Mouse (Mus musculus): ENCODE data around the gene Mrps22. TPM values are rescaled to one million over a fixed set of nuclear protein-coding genes. Genes with fewer than 3 reads are reported as not detected.

Mrps22 gene
- total and polyA plus RNA-seq, 3 experiments = 13.6 to 33.3 (median 28.7) TPM

GRCm38 (mm10) chr9:98633287-98634162 lies 32.1 kb upstream of the Mrps22 start:
- Histone ChIP-seq H3K36me3 (ENCODE audit: control insufficient read depth, insufficient read depth, low read length) (no peaks in the 10 kb centered on the region), H3K27ac (no peak overlapping the region), H3K79me2 (replicated peaks; ENCODE audit: control insufficient read depth, insufficient read depth, low read length) (no peaks in the 10 kb centered on the region), H3K4me3 (no peak overlapping the region), H3K27me3 (ENCODE audit: control insufficient read depth, insufficient read depth, low read length) (no peaks in the 10 kb centered on the region), H3K9ac (ENCODE audit: low read depth, low read length) (no peak overlapping the region), H3K4me1 (ENCODE audit: control insufficient read depth, insufficient read depth, low read length) (no peaks in the 10 kb centered on the region)
- DNase-seq = no peak
- 65% methylated on average over 13 of the region's 13 CpGs for WGBS
- intact Hi-C loops (cut with DNase I) = no loop called here
- TF ChIP-seq POLR2A (IDR thresholded peaks at IDR 0.05; ENCODE audit: insufficient read depth, low read depth, low read length) = no peak
- no peak for TF ChIP-seq EP300 (IDR thresholded peaks at IDR 0.05; ENCODE audit: insufficient read depth, low read depth, low read length)
- TF ChIP-seq CTCF (IDR thresholded peaks at IDR 0.05) = no peak

DNA sequence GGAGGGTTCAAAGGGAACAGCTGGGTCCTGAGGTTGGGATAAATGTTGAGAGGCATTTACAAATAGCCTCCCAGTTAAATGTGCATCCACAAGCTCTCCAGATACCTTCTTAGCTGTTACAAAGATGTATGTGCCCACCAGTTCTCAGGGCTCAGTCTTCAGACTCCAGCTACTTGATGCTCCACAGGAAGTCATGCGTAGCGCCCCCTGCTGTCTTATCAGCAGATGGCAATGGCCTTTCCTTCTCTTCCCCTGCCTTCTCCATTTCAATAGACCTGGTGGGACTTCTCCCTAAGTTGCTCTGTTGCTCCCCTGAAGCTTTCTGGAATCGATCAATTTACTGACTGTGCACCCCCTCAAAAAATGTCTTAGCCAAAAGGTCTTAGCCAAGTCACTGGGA lies 27.0 kb upstream of the Mrps22 start:
- TF ChIP-seq CTCF (IDR thresholded peaks at IDR 0.05) = peak; percentile 35
- TF ChIP-seq POLR2A (IDR thresholded peaks at IDR 0.05; ENCODE audit: insufficient read depth, low read depth, low read length) = no peak

DNA sequence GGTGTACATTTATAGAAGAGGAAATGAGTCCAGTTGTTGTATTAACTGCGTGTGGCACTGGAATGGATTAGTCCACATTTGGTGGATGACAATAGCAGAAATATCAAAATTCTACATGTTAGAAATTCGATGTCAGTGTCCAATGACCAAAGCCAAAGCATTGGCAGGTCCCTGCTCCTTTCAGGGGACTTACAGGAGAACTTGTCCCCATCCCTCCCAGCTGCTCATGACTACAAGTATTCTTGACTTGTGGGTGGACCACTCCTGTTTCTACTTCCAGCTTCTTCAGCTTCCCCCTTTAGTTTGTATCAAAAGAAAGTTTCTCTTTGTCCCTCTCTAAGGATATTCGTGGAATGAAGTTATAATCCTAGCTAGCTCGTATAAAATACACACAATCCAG lies 3.4 kb upstream of the Mrps22 start:
- Histone ChIP-seq H3K36me3 (ENCODE audit: control insufficient read depth, insufficient read depth, low read length) (no peaks in the 10 kb centered on the region), H3K27ac (no peak overlapping the region), H3K79me2 (replicated peaks; ENCODE audit: control insufficient read depth, insufficient read depth, low read length) (no peaks in the 10 kb centered on the region; the same call in 1 of the 2 replicates), H3K4me3 (no peak overlapping the region), H3K4me1 (ENCODE audit: control insufficient read depth, insufficient read depth, low read length) (no peaks in the 10 kb centered on the region; the same call in 1 of the 2 replicates), H3K9ac (ENCODE audit: low read depth, low read length) (no peak overlapping the region), H3K27me3 (ENCODE audit: control insufficient read depth, insufficient read depth, low read length) (no peaks in the 10 kb centered on the region)
- 61% methylated on average over 4 of the region's 4 CpGs for WGBS
- no peak for DNase-seq
- no peak for TF ChIP-seq POLR2A (IDR thresholded peaks at IDR 0.05; ENCODE audit: insufficient read depth, low read depth, low read length)
- intact Hi-C loops (cut with DNase I) = no loop called here

More for the DNA sequence above, 27.0 kb upstream of the Mrps22 start:
- Histone ChIP-seq H3K4me3 (no peak overlapping the region), H3K79me2 (replicated peaks; ENCODE audit: control insufficient read depth, insufficient read depth, low read length) (no peaks in the 10 kb centered on the region), H3K36me3 (ENCODE audit: control insufficient read depth, insufficient read depth, low read length) (no peaks in the 10 kb centered on the region), H3K27me3 (ENCODE audit: control insufficient read depth, insufficient read depth, low read length) (no peaks in the 10 kb centered on the region), H3K27ac (no peak overlapping the region), H3K4me1 (ENCODE audit: control insufficient read depth, insufficient read depth, low read length) (no peaks in the 10 kb centered on the region), H3K9ac (ENCODE audit: low read depth, low read length) (no peak overlapping the region)
- WGBS = 30% methylated on average over 3 of the region's 3 CpGs
- DNase-seq = no peak
- intact Hi-C loops (cut with DNase I) = no loop called here

DNA sequence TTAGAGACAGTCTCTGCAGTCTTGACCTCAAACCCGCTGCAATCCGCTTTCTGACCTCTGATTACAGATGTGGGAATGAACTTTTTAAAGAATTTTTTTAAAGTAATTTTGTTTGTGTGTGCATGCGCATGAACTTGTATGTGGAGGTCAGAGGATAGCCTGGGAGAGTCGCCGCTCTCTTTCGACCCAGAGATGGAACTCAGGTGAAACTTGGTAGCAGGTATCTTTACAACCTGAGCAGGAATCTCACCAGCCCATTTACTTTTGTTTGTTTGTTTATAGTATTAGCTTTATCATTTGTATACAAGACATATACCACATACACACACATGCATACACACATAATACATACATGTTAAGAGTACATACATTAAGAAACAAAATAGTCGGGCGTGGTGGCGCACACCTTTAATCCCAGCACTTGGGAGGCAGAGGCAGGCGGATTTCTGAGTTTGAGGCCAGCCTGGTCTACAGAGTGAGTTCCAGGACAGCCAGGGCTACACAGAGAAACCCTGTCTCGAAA lies 438 bp upstream of the Mrps22 start:
- Histone ChIP-seq H3K4me3 (peak overlapping the region; percentile 89), H3K4me1 (ENCODE audit: control insufficient read depth, insufficient read depth, low read length) (no peaks in the 10 kb centered on the region; the same call in 1 of the 2 replicates), H3K36me3 (ENCODE audit: control insufficient read depth, insufficient read depth, low read length) (no peaks in the 10 kb centered on the region), H3K79me2 (replicated peaks; ENCODE audit: control insufficient read depth, insufficient read depth, low read length) (no peaks in the 10 kb centered on the region; the same call in 1 of the 2 replicates), H3K27me3 (ENCODE audit: control insufficient read depth, insufficient read depth, low read length) (no peaks in the 10 kb centered on the region), H3K27ac (peak overlapping the region; percentile 75), H3K9ac (ENCODE audit: low read depth, low read length) (peak overlapping the region; percentile 30; the same call in 1 of the 2 replicates)
- DNase-seq = no peak
- TF ChIP-seq POLR2A (IDR thresholded peaks at IDR 0.05; ENCODE audit: insufficient read depth, low read depth, low read length) (no peak), EP300 (IDR thresholded peaks at IDR 0.05; ENCODE audit: insufficient read depth, low read depth, low read length) (no peak), CTCF (IDR thresholded peaks at IDR 0.05) (no peak)
- WGBS = 49% methylated on average over 11 of the region's 11 CpGs
- intact Hi-C loops (cut with DNase I) = loop anchor here (1.0 kb wide), 1 partner anchor 39 kb away; the partner anchor contains the start of gene Copb2

DNA sequence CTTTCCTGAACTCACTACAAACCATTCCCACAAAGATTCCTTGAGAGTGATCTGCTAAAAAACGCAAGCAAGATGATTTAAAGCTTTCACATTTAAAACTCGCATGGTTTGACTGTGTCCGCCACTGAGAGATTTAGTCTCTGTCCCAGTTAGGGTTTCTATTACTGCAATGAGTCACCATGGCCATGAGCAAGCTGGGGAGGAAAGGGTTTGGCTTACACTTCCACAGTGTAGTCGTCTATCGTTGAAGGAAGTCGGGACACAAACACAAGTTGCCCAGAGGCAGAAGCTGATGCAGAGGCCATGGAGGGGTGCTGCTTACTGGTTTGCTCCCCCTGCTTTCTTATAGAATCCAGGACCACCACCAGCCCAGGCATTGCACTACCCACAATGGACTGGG lies 1.4 kb downstream of the Mrps22 start:
- DNase-seq = no peak
- Histone ChIP-seq H3K4me3 (no peak overlapping the region), H3K27me3 (ENCODE audit: control insufficient read depth, insufficient read depth, low read length) (no peaks in the 10 kb centered on the region), H3K27ac (no peak overlapping the region), H3K79me2 (replicated peaks; ENCODE audit: control insufficient read depth, insufficient read depth, low read length) (no peaks in the 10 kb centered on the region; the same call in 1 of the 2 replicates), H3K9ac (ENCODE audit: low read depth, low read length) (no peak overlapping the region), H3K4me1 (ENCODE audit: control insufficient read depth, insufficient read depth, low read length) (no peaks in the 10 kb centered on the region; the same call in 1 of the 2 replicates), H3K36me3 (ENCODE audit: control insufficient read depth, insufficient read depth, low read length) (no peaks in the 10 kb centered on the region)
- intact Hi-C loops (cut with DNase I) = no loop called here
- 70% methylated on average over 6 of the region's 6 CpGs for WGBS
- TF ChIP-seq POLR2A (IDR thresholded peaks at IDR 0.05; ENCODE audit: insufficient read depth, low read depth, low read length) (no peak), EP300 (IDR thresholded peaks at IDR 0.05; ENCODE audit: insufficient read depth, low read depth, low read length) (no peak), CTCF (IDR thresholded peaks at IDR 0.05) (no peak)

- intact Hi-C loops (cut with DNase I) = no loop called here
- H3K36me3 ChIP-seq (ENCODE audit: control insufficient read depth, insufficient read depth, low read length) = peaks cover 13% of the 10 kb centered on the region
- DNase-seq = no peak
- no peak overlapping the region for H3K9ac ChIP-seq (ENCODE audit: low read depth, low read length)
- TF ChIP-seq CTCF (IDR thresholded peaks at IDR 0.05) (no peak), POLR2A (IDR thresholded peaks at IDR 0.05; ENCODE audit: insufficient read depth, low read depth, low read length) (no peak), EP300 (IDR thresholded peaks at IDR 0.05; ENCODE audit: insufficient read depth, low read depth, low read length) (no peak)
- no peaks in the 10 kb centered on the region for H3K27me3 ChIP-seq (ENCODE audit: control insufficient read depth, insufficient read depth, low read length)
- H3K79me2 ChIP-seq (replicated peaks; ENCODE audit: control insufficient read depth, insufficient read depth, low read length) = no peaks in the 10 kb centered on the region
- H3K4me3 ChIP-seq = no peak overlapping the region
- H3K4me1 ChIP-seq (ENCODE audit: control insufficient read depth, insufficient read depth, low read length) = no peaks in the 10 kb centered on the region
- WGBS = 79% methylated on average over 4 of the region's 4 CpGs
- no peak overlapping the region for H3K27ac ChIP-seq
Measured at GRCm38 (mm10) chr9:98583852-98584251, 17.6 kb downstream of the Mrps22 start.
